Mouse (Mus musculus) fibroblast of lung, adult 2 months (primary cell): ENCODE data around the gene Nxpe3.
"Not testable (repeated sequence)": the region's sequence is repeated elsewhere in the genome, so short reads cannot be mapped to it uniquely, and the experiment has no call there.

Source experiments
- DNase-seq: peaks from one replicate; pipeline ENCODE4 v3.0.0-alpha.2; 2011; ENCODE audit warnings: low read depth

Nxpe3 gene

DNA sequence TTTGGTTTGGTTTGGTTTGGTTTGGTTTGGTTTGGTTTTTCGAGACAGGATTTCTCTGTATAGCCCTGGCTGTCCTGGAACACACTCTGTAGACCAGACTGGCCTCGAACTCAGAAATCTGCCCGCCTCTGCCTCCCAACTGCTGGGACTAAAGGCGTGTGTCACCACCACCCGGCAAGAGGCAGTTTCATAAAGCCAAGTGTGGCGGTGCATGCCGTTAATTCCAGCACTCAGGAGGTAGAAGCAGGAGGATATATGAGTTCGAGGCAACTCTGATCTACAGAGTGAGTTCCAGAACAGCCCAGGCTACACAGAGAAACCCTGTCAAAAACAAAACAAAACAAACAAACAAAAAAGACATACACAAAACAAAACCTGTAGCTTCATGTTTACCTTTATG is 57.4 kb downstream of the Nxpe3 start:
- DNase-seq = not testable (repeated sequence)

DNA sequence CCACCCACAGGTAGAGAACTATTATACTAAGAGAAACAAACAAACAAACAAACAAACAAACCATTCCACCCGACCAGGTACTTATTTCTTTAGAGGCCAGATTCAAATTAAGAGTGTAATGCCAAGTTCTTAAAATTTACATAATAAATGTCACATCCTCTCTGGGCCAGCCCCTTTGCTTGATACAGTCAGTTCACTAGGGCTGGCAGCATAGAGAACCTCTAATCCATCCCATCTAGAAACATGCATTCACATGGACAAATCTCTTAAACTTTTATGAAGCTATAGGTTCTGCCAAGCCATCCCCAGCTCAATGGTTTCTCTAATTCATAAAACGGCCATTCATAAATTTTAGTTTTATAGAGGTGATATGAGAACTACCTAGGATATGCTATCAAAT is 57.9 kb downstream of the Nxpe3 start:
- no peak for DNase-seq

DNA sequence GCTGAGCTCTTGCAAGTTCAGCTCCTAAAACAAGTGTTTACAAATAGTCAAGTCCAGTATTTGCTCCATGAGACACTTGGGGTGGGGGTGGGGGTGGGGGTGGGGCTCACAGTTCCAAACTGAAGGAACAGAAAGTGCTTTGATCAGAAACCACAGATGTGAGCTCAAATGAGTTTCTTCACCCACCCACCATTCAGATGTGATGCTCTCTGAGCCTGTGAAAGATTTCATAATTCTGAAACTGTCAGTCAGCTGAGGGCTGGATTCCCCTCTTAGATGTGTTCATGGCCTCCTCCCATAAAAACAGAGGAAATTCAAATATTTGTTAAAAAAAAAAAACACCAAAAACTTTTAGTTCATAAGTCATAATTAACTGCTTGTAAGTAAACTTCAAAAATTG is 59.3 kb downstream of the Nxpe3 start:
- DNase-seq = no peak

DNA sequence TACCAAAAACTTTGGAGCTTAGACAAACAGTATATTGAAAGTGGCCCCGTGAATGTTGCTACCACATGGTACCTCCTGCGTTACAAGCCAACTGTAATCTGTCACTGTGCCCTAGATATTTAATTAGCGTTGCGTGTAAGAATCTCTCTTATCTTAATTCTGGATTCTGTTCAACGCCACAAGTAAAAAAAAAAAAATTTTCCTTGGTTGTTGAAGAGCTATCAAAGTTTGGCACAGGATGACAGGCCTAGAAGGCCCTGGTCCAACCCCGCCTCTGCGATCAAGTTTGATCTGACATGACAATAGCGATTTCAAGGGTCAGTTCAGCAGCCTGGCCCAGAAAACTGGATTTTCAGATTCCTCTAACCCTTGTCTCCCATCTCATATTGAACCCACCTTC is 62.5 kb downstream of the Nxpe3 start:
- no peak for DNase-seq

DNA sequence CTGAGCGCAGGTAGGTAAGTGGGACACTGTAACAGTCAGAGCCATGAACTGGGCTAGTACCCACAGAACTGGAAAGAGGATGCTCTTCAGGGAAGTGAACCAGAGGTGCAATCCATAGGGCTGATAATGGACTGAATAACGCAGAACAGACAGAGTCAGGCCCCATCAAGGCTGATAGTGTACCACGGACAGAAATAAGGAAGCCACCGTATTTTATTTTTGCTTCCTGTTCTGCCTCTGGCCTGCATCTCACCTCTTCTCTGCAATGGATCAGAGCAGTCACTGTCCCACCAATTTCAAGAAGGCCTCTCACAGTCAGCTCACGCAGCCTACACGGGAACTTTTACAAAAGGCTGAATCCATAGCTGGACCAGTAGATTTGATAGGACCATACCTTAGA is 63.0 kb downstream of the Nxpe3 start:
- DNase-seq = no peak

DNA sequence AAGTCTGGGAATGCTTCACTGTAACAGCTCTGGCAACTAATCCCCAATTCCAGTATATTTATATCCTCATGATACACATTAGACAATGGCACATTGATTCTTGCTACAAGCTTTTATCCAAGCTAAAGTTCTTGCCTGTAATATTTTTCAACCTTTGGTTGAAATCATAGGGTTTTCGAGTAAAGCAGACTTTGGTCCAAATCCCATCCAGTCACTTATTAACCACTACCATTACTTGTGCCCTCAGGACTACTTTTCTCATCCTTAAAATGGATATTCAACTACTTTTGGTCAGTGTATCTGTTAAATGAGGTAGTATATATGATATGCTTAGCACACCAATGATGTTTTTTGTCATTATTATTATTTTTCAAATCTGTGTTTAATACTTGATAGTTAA is 63.6 kb downstream of the Nxpe3 start:
- no peak for DNase-seq

DNA sequence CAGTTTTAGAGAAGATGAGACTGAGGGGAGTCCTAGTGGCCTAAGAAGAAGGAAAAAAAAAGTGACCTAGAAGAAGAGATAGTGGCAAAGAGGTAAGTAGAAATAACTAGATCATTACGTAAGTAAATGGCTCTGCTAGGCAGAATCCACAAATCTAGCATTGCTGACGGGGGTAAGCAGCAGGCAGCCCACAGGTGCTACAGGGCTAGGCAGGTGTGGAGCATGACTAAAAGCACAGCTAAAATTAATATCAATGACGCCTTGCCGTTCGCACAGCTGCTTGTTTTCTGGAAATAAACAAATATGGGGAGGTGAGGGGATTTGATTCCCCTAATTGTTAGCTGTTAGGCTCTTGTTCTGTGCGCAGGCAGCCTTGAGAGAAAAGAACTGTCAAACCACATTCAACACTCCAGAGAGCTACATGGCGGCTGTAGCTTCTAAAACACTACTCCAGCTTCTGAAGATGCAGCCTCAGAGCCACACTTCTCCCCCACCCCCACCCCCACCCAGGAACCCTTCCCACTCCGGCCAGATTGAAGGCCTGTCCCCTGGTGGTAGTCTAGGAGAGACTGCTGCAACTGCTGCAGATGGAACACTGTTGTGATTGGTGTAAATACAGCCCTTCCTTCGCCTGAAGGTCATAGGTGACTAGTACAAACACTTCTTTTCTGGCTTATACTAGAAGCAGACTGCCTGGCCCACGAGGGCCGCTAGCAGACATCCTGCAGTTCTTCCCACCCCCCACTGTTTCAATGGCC is 71.5 kb downstream of the Nxpe3 start:
- no peak for DNase-seq

DNA sequence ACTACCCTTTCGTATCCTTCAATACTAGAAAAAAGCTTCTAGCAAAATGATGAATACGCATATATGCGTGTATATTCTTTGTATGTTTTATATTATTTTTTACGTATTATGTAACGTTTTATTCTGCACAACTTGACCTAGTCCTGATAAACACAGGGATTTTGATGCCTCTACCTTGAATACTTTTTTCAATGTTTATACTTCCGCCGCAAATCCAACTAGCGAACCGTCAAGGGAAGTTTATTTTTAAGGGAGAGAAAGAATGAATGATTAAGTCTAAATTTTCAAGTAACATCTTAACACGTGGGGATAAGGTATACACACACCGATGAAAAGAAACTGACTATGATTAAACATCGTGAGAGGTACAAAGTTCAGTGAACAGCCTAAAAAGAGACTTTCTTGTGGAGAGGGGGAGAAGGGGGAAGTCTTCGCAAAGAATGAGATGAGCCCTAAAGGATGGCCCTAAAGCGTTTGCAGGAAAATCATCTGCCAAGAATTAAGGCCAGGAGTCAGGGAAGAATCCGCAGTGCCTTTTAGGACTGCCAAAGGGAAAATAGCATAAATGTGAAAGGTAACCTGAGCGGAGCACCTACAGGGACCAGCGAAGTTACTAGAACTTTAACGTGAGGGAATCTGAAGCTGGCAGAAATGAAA is 72.2 kb downstream of the Nxpe3 start:
- no peak for DNase-seq

DNA sequence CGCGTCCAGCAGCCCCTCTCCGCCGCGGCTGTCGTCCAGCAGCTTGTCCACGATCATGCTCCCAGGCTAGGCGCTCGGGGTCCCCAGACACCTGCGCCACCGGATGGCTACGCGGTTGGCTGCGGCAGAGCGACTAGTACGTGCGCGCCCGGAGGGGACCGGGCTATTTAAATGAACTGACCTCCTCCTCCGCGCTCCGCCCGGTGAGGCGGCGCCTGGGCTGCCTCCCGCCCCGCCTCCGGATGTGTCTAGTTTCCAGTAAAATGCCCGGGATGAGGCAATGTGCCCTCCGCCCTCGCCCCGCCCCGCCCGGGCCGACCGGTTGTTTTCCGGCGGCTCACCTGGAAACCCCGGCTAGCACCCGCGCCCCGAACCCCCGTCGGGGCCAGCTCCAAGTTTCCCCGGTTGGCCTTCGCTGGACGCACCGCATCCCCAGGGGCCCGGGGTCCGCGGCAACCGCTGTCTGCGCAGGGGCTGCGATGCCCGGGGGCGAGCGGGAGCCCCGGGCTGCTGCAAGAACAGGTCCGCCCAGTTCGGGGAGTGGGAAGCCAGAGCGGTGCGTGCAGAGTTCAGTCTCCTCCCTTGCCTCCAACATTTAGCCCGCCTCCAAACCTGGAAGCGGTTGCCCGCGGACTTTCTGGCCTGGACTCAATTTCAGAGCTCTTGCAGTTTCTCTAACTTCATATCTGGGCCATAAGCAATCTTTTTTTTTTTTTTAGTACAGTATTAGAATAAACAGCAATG is 72.9 kb downstream of the Nxpe3 start:
- peak; percentile 70 for DNase-seq

DNA sequence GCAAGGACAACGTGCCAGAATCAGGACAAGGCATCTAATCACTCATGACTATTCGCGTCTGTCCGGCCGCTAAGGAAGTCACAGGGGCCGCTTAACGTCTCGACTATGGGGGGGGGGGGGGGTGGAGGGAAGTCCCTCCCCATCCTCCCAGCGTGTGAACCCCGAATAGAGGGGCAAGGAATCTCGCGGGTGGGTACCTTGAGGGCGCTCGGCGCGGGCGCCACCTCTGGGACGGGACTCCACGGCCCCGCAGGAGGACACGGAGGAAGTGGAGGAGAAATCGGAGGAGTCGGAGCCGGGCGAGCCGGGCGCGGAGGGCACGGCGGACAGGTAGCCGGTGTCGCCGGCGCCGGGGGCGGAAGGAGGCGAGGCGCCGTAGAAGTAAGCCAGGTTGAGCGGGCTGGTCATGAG is 73.5 kb downstream of the Nxpe3 start:
- no peak for DNase-seq

DNA sequence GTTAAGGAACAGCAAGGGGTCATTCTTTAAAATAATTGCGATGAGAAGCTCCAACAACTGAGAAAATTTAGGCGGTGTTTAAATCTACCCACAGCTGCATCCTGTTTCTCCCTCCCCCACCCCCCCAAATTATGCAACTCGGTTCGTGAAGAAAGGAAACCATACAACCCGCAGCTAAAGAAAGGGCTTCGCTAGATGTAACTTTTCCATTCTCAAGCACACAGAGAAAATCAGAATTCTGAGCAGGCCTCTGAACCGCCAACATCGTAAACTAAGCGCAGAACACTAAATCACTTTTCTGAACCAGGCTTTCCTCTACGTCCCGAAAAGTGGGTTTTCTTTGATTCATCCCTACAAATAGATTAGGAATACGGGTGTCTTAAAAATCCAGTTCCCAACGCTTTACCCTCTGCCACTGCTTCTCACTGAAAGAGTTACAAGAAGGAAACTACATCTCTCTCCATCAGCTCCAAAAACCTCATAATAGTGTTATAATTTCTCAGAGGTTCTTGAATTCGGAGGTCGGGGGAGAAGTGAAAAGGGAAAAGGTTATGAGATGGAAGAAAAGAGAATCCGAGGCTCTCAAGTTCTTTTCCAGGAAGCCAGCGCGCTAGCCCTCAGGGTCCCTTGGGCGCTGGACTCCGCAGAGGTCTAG is 74.0 kb downstream of the Nxpe3 start:
- no peak for DNase-seq

DNA sequence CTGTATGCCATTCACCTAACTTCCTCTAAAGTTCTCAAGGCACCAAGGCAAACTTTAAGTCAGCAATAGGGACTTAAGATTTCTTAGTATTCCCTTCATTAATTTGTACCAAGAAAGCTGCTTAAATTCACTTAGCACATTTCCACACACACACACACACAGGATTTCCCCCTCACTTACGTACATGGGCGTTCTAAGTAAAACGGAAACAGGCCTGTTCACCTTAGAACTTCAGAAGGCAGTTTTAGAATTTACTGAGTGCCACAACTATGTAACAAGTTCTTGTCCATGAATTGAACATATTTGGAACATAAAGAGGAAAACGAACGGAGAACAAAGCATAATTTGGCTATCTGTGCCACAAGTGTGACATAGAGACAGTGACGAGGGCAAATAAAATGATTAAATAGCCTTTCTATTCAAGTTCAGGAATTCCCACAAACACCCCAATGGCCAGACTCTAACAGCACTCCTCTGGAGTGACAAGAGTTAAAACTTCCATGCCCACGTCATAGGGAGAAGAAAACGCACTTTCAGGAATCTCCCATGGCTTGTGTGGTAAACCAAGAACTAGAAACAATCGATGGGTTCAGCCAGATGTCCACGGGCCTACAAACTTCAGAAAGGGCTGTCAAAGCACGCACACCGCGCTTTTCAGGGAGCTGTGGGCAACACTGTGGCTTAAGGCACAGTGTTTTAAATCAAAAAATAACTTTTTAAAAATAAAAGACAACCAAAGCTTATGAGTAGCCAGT is 74.7 kb downstream of the Nxpe3 start:
- DNase-seq = no peak

DNA sequence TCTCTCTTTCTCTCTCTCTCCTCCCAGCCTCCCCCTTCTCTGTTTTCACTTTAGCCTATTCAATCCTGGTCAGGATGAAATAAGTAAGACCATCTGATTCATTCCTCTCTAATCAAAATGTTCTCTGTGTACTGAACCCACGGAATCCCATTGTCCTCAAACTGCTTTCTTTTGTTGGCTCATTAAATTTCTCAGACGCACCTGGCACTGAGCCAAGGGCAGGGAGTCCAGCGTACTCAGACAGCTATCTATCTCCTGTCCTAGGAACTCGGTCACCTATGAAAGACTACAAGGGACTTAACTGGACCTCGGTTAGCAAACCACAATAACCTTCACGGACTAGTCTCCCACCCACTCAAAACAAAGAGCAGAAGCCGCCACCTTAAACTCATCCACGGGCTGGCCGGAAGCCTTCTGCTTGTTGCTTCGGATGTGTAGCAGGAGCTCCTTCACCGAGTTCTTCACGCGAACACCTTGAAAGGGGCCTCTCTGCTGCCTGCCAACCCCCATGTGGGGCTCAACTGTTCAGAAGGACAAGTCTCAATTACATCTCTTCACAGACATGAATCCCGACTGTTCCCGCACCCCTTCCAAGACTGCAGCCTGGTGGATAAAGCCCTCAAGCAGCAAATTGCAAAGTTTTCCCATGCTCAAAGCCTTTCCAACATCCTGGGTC is 75.8 kb downstream of the Nxpe3 start:
- DNase-seq = no peak

DNA sequence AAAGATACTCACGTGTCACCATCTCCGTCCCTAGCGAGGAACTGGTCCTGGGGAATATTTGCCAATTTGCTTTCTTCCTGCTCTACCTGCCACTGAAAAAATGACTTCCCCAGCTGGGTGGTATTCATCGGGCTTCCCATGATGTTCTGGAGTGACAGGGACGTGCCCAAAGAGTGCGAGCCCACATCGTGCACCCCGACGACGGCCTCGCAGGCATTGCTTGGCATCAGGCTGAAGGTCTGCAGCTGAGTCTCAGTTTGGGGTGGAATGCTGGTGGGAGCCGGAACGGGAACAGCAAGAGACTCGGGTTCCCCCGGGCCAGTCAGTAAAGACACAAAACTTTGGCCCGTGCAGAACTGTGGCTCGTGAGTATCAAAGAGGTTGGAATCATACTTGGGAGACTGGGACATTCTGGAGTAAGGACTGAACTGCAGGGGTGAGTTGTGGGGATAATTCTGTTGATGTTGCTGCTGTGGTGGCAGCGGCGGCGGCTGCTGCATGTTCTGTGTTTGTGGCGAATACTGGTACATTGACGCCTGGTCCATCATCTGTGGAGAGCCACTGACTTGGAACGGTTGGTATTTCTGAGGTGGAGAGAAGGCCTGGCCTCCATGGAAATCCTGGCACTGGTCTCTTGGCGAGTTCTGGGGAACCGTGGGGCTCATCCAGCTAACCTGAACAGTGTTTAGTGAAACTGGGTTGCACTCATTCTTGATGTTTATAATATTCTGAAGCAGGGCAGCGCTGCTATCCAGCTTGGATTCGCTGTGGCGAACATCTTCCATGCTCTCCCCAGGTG is 77.2 kb downstream of the Nxpe3 start:
- DNase-seq = no peak

DNA sequence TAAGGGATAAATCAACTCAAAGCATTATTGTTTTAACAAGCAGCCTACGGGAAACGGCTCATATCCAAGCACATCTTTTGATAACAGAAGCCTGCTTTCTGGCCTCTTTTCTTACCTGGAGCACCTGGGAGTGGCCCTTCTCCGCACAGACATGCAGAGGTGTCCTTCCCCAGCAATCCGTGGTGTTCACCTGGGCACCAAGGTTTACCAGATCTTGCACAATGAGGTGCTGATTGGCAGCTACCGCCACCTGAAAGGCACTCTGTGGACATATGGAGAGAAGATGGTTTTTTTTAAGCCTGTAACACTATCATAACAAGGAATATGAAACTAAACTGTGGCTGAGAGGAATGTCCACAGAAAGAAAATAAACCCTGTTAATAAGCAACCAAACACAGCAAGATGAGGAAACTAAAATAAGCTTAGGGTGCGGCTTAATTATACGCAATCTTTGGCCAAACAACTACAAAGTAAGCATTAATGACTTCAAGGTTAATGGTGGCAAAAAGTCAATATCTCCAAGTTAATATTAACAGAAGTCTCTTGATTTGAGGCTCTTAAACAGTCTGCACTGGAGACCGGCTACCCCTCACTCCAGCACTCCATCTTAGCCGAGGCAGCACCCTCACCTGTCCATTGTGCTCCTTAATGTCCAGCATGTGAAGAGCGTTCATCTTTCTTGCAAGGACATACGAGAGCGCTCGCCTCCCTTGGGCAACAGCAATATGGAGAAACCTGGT is 78.7 kb downstream of the Nxpe3 start:
- no peak for DNase-seq

DNA sequence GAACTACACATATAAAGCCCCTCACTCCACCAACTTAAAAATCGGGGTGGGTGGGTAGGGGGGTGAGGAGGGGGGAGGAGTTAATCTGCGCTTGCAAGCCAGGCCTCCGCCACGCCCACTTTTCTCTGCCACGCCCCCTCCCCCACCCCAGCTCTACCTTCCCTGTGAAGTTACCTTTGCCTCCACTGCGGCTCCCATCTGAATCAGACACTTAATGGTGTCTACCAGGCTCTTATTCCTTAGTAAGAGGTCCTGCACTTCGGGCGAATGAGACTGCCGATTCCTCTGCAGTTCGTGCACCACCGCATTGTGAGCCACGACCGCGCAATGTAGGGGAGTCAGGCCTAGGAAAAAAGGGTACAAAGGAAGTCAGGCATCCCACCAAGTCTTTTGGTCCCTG is 79.6 kb downstream of the Nxpe3 start:
- DNase-seq = no peak

DNA sequence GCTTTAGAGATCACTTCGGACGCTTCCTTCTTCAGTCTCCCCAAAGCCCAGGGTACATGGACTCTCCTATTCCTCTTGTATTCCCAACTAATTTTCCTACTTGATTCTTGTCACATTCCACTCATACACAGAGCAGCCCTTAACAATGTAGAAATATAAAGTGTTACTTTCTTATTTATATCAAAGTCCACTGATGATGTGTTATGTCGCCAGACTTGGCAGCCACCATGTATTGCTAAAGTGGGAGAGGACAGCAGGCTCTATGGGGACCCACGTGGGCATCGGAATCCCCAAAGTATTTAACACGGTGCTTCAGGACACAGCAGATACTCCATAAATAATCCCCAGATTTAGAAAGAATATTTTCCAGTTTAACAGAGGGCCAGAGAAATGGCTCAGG is 80.4 kb downstream of the Nxpe3 start:
- no peak for DNase-seq

DNA sequence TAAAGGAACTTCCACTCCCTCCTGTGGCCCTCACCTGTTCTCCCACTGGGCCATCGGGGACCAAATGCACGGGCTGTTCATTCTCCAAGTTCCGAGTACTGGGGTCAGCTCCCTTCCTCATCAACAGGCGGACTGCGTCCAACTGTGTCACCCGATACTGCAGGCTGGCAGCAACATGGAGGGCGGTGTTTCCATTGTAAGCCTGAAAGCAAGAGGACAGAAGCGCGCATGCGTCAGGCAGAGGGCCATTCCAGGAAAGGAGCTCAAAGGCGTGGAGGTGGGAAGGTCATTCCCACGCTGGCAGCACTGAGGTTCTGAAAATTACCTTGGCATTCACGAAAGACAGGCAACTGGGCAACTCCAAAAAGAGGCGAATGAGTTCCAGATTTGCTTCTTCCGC is 81.2 kb downstream of the Nxpe3 start:
- peak; percentile 65 for DNase-seq

DNA sequence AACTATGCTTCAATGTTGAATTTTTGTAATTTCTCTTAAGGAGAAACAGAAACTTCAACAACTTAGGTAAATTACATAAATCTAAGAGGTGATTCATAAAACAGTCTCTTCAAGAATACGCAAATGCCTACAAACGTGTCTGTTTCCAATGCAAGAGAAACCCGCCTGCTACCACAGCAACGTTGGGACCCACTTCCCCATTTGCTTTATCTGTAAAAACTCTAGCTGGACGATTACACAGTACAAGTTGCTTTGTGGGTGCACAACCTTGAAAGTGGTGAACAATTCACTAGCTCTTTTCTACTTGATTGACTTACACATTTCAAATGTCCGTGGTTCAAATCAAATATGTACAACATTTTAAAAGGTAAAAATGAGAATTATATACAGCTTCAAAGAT is 83.3 kb downstream of the Nxpe3 start:
- DNase-seq = no peak
